Mouse (Mus musculus) liver, embryonic 14.5 days (tissue): ENCODE results near the gene Dap. TPM values are rescaled to one million over a fixed set of nuclear protein-coding genes. Genes with fewer than 3 reads are reported as not detected.

Experiments
- ATAC-seq: fragments of 200-750 bp; cut with Nextera tagmentation; 2 replicates; pipeline ENCODE4 v1.8.0; 2017; ENCODE audit warnings: moderate number of reproducible peaks, mild to moderate bottlenecking, moderate library complexity; ENCODE audit not compliant: insufficient read depth
- DNase-seq, 3 experiments: peaks; one replicate each; pipeline ENCODE4 v3.0.0-alpha.2; 2012 to 2013; ENCODE audit warnings: low read depth in 3 of 3, low spot score in 3 of 3
- H3K27ac ChIP-seq: fragments of 300-500 bp; sonication (generic); 2 replicates; pipeline ENCODE4 v1.5.1; 2014; ENCODE audit warnings: moderate library complexity, mild to moderate bottlenecking, control low read depth, inconsistent platforms
- H3K27me3 ChIP-seq: fragments of 300-500 bp; sonication (generic); 2 replicates; pipeline ENCODE4 v1.6.1; 2014; ENCODE audit warnings: mild to moderate bottlenecking, low read length, moderate library complexity; ENCODE audit not compliant: control insufficient read depth, insufficient read depth
- H3K36me3 ChIP-seq: fragments of 300-500 bp; sonication (generic); replicated peaks from 2 replicates; pipeline ENCODE4 v1.6.1; 2014; ENCODE audit warnings: low read depth; ENCODE audit not compliant: control insufficient read depth, insufficient read depth
- H3K4me1 ChIP-seq, 2 experiments: fragments of 200-500 bp in 1 of 2; fragments of 300-500 bp in 1 of 2; sonication (generic) in 1 of 2; replicated peaks; 2 replicates each; pipeline ENCODE4 v1.6.1; 2012 to 2014; ENCODE audit warnings: antibody characterized with exemption in 1 of 2, inconsistent platforms in 1 of 2, low read length in 1 of 2; ENCODE audit not compliant: control insufficient read depth in 2 of 2, insufficient read depth in 2 of 2
- H3K4me2 ChIP-seq: fragments of 300-500 bp; sonication (generic); 2 replicates; pipeline ENCODE4 v1.6.1; 2014; ENCODE audit warnings: low read depth, mild to moderate bottlenecking, control low read depth, moderate library complexity
- H3K4me3 ChIP-seq, 2 experiments: fragments of 200-500 bp in 1 of 2; fragments of 300-500 bp in 1 of 2; sonication (generic) in 1 of 2; 2 replicates each; pipeline ENCODE4 v1.5.1; 2012 to 2014; ENCODE audit warnings: low read depth in 2 of 2, low read length in 2 of 2, mild to moderate bottlenecking in 2 of 2, control low read depth in 1 of 2, inconsistent platforms in 1 of 2, moderate library complexity in 1 of 2; ENCODE audit not compliant: insufficient read depth in 1 of 2
- H3K9ac ChIP-seq: fragments of 300-500 bp; sonication (generic); replicated peaks from 2 replicates; pipeline ENCODE4 v1.6.1; 2014; ENCODE audit warnings: mild to moderate bottlenecking, control low read depth, moderate library complexity
- H3K9me3 ChIP-seq: fragments of 300-500 bp; sonication (generic); 2 replicates; pipeline ENCODE4 v1.6.1; 2016; ENCODE audit warnings: low read length, mixed read lengths; ENCODE audit not compliant: control insufficient read depth
- CTCF ChIP-seq: IDR thresholded peaks from 2 replicates; pipeline ENCODE4 v1.5.1; 2016; ENCODE audit warnings: antibody characterized with exemption, low read depth, control low read depth
- EP300 ChIP-seq: IDR thresholded peaks from 2 replicates; pipeline ENCODE4 v1.6.1; 2016; ENCODE audit warnings: antibody characterized with exemption, low read depth
- WGBS: fragments of 180-500 bp; shearing (Covaris S2); extraction: QIAGEN DNeasy Blood & Tissue Kit; methylation state at CpG from one replicate; pipeline ENCODE4 v1.1.7; 2014; ENCODE audit not compliant: insufficient replicate concordance; 5-methylcytosine and 5-hydroxymethylcytosine counted together
- polyA plus RNA-seq, 2 experiments: library from polyadenylated mRNA; depleted of rRNA in 1 of 2; stranded (reverse) in 1 of 2; unstranded in 1 of 2; fragments of >200 nt; fragmentation: Nextera tagmentation in 1 of 2; extraction: Ambion mirVana in 1 of 2; gene quantifications; 2 replicates each; pipeline versions ENCODE4 v1.2.1 to v1.2.3; 2012 to 2014

The Dap gene
- polyA plus RNA-seq, 2 experiments: 22.5 to 44.4 TPM

DNA sequence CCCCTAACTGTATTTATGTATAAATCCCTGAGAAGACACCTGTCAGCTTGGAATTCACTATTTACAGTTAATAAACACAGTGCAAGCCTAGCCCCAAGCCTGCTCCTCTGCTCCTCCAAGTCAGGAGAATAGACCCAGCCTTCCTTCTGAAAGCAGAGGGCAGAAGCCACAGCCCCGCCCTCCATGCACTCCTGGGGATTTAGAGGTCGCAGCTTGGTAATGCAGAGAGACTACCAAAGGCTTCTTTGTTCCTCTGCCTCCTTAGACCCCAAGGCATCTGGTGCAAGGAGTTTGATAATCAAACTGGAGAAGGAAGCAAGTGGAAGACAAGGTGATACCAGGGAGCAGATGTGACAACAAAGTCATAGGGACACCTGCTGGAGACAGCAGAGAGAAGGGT is 70.2 kb downstream of the Dap start:
- peaks cover 12% of the 10 kb centered on the region for H3K27me3 ChIP-seq
- H3K4me1 ChIP-seq: no peaks in the 10 kb centered on the region
- no peaks in the 10 kb centered on the region for H3K9me3 ChIP-seq
- DNase-seq (no peak), ATAC-seq (no peak)
- H3K36me3 ChIP-seq: no peaks in the 10 kb centered on the region
- TF ChIP-seq EP300 (no peak), CTCF (no peak)
- H3K4me3 ChIP-seq: no peak overlapping the region
- no peak overlapping the region for H3K4me2 ChIP-seq
- H3K27ac ChIP-seq: no peak overlapping the region
- 13% methylated on average over 2 of the region's 2 CpGs for WGBS
- H3K9ac ChIP-seq: no peak overlapping the region

GRCm38 (mm10) chr15:31296882-31297776 is 73.0 kb downstream of the Dap start:
- Histone ChIP-seq H3K4me3 (no peak overlapping the region), H3K27me3 (peaks cover 12% of the 10 kb centered on the region), H3K9me3 (no peaks in the 10 kb centered on the region), H3K27ac (no peak overlapping the region), H3K9ac (no peak overlapping the region), H3K4me2 (no peak overlapping the region), H3K4me1 (no peaks in the 10 kb centered on the region), H3K36me3 (no peaks in the 10 kb centered on the region)
- ATAC-seq (no peak), DNase-seq (no peak)
- TF ChIP-seq EP300 (no peak), CTCF (no peak)
- WGBS: 15% methylated on average over 40 of the region's 40 CpGs

DNA sequence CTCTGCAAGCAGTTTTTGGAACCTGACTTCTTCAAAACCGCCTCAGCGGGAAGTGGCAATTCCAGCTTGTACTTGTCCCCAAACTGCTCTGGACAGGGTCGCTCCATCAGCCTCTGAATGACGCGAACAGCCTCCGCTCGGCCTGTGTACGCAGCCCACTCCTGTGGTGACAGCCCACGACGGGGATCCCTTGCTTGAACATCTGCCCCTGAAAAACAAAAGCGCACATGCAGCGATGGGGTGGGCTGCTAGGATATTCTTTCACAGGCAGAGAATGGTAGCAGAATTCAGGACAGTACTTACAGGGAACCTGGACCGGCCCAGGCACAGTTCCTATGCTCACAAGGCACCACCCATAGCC is 73.6 kb downstream of the Dap start:
- Histone ChIP-seq H3K36me3 (no peaks in the 10 kb centered on the region), H3K9me3 (no peaks in the 10 kb centered on the region), H3K4me2 (no peak overlapping the region), H3K27me3 (peaks cover 12% of the 10 kb centered on the region), H3K9ac (no peak overlapping the region), H3K4me3 (no peak overlapping the region), H3K4me1 (no peaks in the 10 kb centered on the region), H3K27ac (no peak overlapping the region)
- ATAC-seq (no peak), DNase-seq (no peak)
- 38% methylated on average over 13 of the region's 13 CpGs for WGBS
- TF ChIP-seq CTCF: no peak
- TF ChIP-seq EP300: no peak

DNA sequence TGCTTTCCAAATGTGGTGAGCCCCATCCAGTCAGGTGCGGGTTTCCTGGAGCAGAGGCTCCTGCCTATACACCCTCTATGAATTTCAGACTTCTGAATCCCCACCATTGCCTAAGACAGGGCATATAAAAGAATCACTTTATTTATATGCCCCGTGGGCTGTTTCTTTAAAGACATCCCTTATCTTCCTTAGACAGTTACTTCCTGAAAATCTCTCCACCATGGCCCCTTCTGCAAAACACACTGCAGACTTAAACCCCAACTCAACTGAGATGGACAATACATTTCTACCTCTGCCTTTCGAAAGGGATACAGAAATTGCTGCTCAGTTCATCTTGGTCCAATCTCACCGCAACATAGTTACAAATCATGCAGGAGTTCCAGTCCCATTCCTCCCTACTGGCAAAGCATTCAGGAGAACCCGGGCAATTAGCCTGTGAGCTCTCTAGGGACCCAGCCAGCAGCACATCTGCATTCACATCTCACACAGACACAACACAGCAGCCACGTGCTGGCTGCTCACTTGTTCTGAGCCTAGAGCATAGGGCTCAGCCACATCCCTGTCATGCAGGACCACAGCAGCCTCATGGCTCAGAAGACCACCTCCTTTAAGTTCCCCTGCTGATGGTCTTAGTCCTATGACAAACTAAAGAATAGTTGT is 75.3 kb downstream of the Dap start:
- WGBS: 24% methylated on average over 6 of the region's 6 CpGs

DNA sequence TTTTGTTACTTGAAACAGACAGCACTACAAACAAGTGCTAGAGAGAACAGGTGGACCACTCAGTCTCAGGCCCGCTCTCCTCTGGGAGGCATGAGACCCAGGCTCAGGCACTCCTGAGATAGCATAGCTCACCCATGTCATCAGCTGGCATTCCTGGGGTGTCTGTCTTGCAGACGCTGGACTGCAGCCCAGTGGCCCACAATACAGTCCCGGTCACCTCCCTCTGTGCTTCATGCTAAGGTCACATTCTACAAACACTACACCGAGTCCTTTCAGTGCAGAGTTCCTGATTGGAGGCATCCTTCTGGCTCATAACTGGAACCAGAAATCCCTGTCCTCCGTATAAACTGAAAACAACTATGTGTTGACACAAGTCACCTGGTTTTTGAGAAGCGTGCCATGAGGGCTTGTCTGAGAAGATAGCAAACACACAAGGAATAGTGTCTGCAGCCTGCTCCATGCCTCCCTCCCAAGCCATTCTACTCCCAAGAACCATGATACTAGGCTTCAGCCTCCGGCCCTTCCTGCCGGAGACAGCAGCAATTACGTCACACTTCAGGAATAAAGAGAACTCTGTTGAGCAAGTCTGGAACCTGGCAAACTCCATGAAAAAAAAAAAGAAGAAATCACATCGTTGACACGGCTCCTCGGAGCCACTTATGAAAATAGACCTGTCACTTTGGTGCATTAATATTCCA is 78.3 kb downstream of the Dap start:
- DNase-seq (no peak), ATAC-seq (no peak)
- H3K9me3 ChIP-seq: no peaks in the 10 kb centered on the region
- H3K27me3 ChIP-seq: peaks cover 4% of the 10 kb centered on the region
- no peaks in the 10 kb centered on the region for H3K36me3 ChIP-seq
- no peak overlapping the region for H3K4me3 ChIP-seq
- no peaks in the 10 kb centered on the region for H3K4me1 ChIP-seq
- no peak overlapping the region for H3K9ac ChIP-seq
- H3K4me2 ChIP-seq: no peak overlapping the region
- no peak overlapping the region for H3K27ac ChIP-seq
- TF ChIP-seq CTCF: no peak
- TF ChIP-seq EP300: no peak
- 64% methylated on average over 12 of the region's 12 CpGs for WGBS

More for the DNA sequence above, 75.3 kb downstream of the Dap start:
- no peak for ATAC-seq
- H3K4me1 ChIP-seq: no peaks in the 10 kb centered on the region
- H3K27ac ChIP-seq: no peak overlapping the region
- no peaks in the 10 kb centered on the region for H3K9me3 ChIP-seq
- H3K9ac ChIP-seq: no peak overlapping the region
- H3K27me3 ChIP-seq: peaks cover 12% of the 10 kb centered on the region
- TF ChIP-seq EP300 (no peak), CTCF (no peak)
- H3K4me2 ChIP-seq: no peak overlapping the region
- H3K36me3 ChIP-seq: no peaks in the 10 kb centered on the region
- H3K4me3 ChIP-seq: no peak overlapping the region
- DNase-seq: no peak
